Mouse (Mus musculus) CH12.LX (cell line): ENCODE measurements at regions not wholly inside any gene's neighbourhood (a gene's known extent, or its start where the extent isn't known, plus 50 kb on each side); places are given as distances from the start of the nearest gene placed in this dataset.

Source experiments
- DNase-seq: peaks from one replicate; pipeline ENCODE4 v3.0.0-alpha.2; 2013; ENCODE audit errors: extremely low read depth
- H3K27ac ChIP-seq: 2 replicates; pipeline ENCODE4 v1.5.1; 2012; ENCODE audit warnings: low read depth, mild to moderate bottlenecking, control low read depth, moderate library complexity; ENCODE audit not compliant: insufficient read depth
- H3K27me3 ChIP-seq: replicated peaks from 2 replicates; pipeline ENCODE3; 2012; ENCODE audit warnings: inconsistent platforms
- H3K36me3 ChIP-seq, 2 experiments: replicated peaks in 1 of 2; 2 replicates each; pipeline versions ENCODE3 to v1.6.1; 2012; ENCODE audit warnings: inconsistent platforms in 1 of 2, low read length in 1 of 2, mild to moderate bottlenecking in 1 of 2, mixed read lengths in 1 of 2, moderate library complexity in 1 of 2; ENCODE audit not compliant: control insufficient read depth in 1 of 2, insufficient read depth in 1 of 2
- H3K4me1 ChIP-seq, 2 experiments: 2 replicates each; pipeline ENCODE4 v1.6.1; 2012; ENCODE audit warnings: inconsistent platforms in 1 of 2, moderate library complexity in 1 of 2; ENCODE audit not compliant: insufficient read depth in 2 of 2, control insufficient read depth in 1 of 2
- H3K4me2 ChIP-seq: 2 replicates; pipeline ENCODE4 v1.6.1; 2012; ENCODE audit warnings: low read depth, mild to moderate bottlenecking, control low read depth; ENCODE audit not compliant: poor library complexity, insufficient read depth, severe bottlenecking
- H3K4me3 ChIP-seq, 3 experiments: fragments of 150-350 bp in 1 of 3; sonication (generic) in 1 of 3; replicated peaks in 1 of 3; 2 replicates each; pipeline versions ENCODE3 to v1.5.1; 2011 to 2012; ENCODE audit warnings: low read depth in 2 of 3, low read length in 2 of 3, mild to moderate bottlenecking in 2 of 3, moderate library complexity in 2 of 3, control low read depth in 1 of 3, improper control_type of control experiment in 1 of 3, inconsistent platforms in 1 of 3, mixed read lengths in 1 of 3; ENCODE audit not compliant: poor library complexity in 1 of 3
- H3K79me2 ChIP-seq: replicated peaks from 2 replicates; pipeline ENCODE4 v1.6.1; 2012; ENCODE audit warnings: mild to moderate bottlenecking, moderate library complexity; ENCODE audit not compliant: control insufficient read depth, poor library complexity, insufficient read depth, severe bottlenecking; ENCODE audit errors: extremely low read depth
- H3K9ac ChIP-seq: 2 replicates; pipeline ENCODE4 v1.6.1; 2012; ENCODE audit warnings: low read depth, mild to moderate bottlenecking, control low read depth, moderate library complexity; ENCODE audit not compliant: insufficient read depth
- H3K9me3 ChIP-seq: replicated peaks from 2 replicates; pipeline ENCODE3; 2012; ENCODE audit warnings: low read length, inconsistent platforms, mixed read lengths
- BHLHE40 ChIP-seq: IDR thresholded peaks from 2 replicates; pipeline ENCODE4 v1.6.1; 2011; ENCODE audit warnings: mild to moderate bottlenecking, low read depth, low read length, improper control_type of control experiment
- HCFC1 ChIP-seq: IDR thresholded peaks from 2 replicates; pipeline ENCODE4 v1.6.1; 2012; ENCODE audit warnings: low read depth, mild to moderate bottlenecking, inconsistent platforms, low read length, improper control_type of control experiment
- JUN ChIP-seq: IDR thresholded peaks from 2 replicates; pipeline ENCODE4 v1.6.1; 2011; ENCODE audit warnings: low read depth, mild to moderate bottlenecking, low read length, improper control_type of control experiment, moderate library complexity; ENCODE audit not compliant: insufficient read depth
- KAT2A ChIP-seq: IDR thresholded peaks from 2 replicates; pipeline ENCODE4 v1.6.1; 2012; ENCODE audit warnings: low read length, improper control_type of control experiment, inconsistent platforms; ENCODE audit not compliant: insufficient replicate concordance
- MAFK ChIP-seq: IDR thresholded peaks from 2 replicates; pipeline ENCODE4 v1.6.1; 2011; ENCODE audit warnings: low read length, improper control_type of control experiment; ENCODE audit not compliant: insufficient replicate concordance
- MAX ChIP-seq: IDR thresholded peaks from 2 replicates; pipeline ENCODE4 v1.6.1; 2011; ENCODE audit warnings: low read length, improper control_type of control experiment
- MAZ ChIP-seq: IDR thresholded peaks from 2 replicates; pipeline ENCODE4 v1.6.1; 2012; ENCODE audit warnings: low read depth, mild to moderate bottlenecking, inconsistent platforms, low read length, improper control_type of control experiment, moderate library complexity
- MXI1 ChIP-seq: IDR thresholded peaks from 2 replicates; pipeline ENCODE4 v1.6.1; 2011; ENCODE audit warnings: mild to moderate bottlenecking, low read depth, low read length, improper control_type of control experiment
- MYC ChIP-seq: IDR thresholded peaks from 2 replicates; pipeline ENCODE4 v1.6.1; 2011; ENCODE audit warnings: low read depth, mild to moderate bottlenecking, improper control_type of control experiment, low read length
- NRF1 ChIP-seq: IDR thresholded peaks from 2 replicates; pipeline ENCODE4 v1.6.1; 2014; ENCODE audit warnings: low read depth, mild to moderate bottlenecking, inconsistent platforms, low read length, improper control_type of control experiment, moderate library complexity
- PAX5 ChIP-seq: IDR thresholded peaks from 2 replicates; pipeline ENCODE4 v1.6.1; 2012; ENCODE audit warnings: low read length, inconsistent platforms, mixed read lengths
- POLR2AphosphoS2 ChIP-seq: IDR thresholded peaks from 2 replicates; pipeline ENCODE4 v1.6.1; 2011; ENCODE audit warnings: low read depth, low read length, improper control_type of control experiment
- RAD21 ChIP-seq: IDR thresholded peaks from 2 replicates; pipeline ENCODE4 v1.6.1; 2011; ENCODE audit warnings: low read depth, mild to moderate bottlenecking, low read length, improper control_type of control experiment, moderate library complexity
- SMC3 ChIP-seq: IDR thresholded peaks from 2 replicates; pipeline ENCODE4 v1.6.1; 2011; ENCODE audit warnings: low read depth, low read length, improper control_type of control experiment
- TBP ChIP-seq: conservative IDR thresholded peaks from 2 replicates; pipeline ENCODE4 v1.6.1; 2011; ENCODE audit warnings: low read depth, low read length, improper control_type of control experiment
- TCF12 ChIP-seq: IDR thresholded peaks from 2 replicates; pipeline ENCODE4 v1.6.1; 2014; ENCODE audit warnings: low read depth, mild to moderate bottlenecking, inconsistent platforms, low read length, improper control_type of control experiment
- UBTF ChIP-seq: IDR thresholded peaks from 2 replicates; pipeline ENCODE4 v1.6.1; 2012; ENCODE audit warnings: low read depth, mild to moderate bottlenecking, inconsistent platforms, low read length, improper control_type of control experiment, moderate library complexity
- ZKSCAN1 ChIP-seq: IDR thresholded peaks from 2 replicates; pipeline ENCODE4 v1.6.1; 2012; ENCODE audit warnings: low read depth, inconsistent platforms, low read length, improper control_type of control experiment, borderline replicate concordance
- dilution Hi-C: fragments of 300-500 bp; cut with MboI; formaldehyde crosslinking; loops from 2 replicates; pipeline ENCODE4 v1.14.3; 2020; ENCODE audit warnings: low sequenced_read_pairs; ENCODE audit not compliant: extremely low pct_unique_long_range_greater_than_20kb, extremely low pct_ligation_motif_present
- in situ Hi-C: fragments of 300-500 bp; cut with MboI; formaldehyde crosslinking; loops from 3 replicates; pipeline ENCODE4 v1.14.3; 2019; ENCODE audit warnings: low sequenced_read_pairs, low pct_ligation_motif_present, low pct_unique_long_range_greater_than_20kb, mixed read lengths

- Histone ChIP-seq H3K79me2 (no peaks in the 10 kb centered on the region), H3K9ac (no peak overlapping the region), H3K4me2 (no peak overlapping the region), H3K4me1 (no peaks in the 10 kb centered on the region), H3K36me3 (no peaks in the 10 kb centered on the region), H3K27ac (no peak overlapping the region), H3K9me3 (no peaks in the 10 kb centered on the region), H3K4me3 (no peak overlapping the region), H3K27me3 (no peaks in the 10 kb centered on the region)
- in situ Hi-C loops (no loop called here), dilution Hi-C loops (no loop called here)
- no peak for DNase-seq
- TF ChIP-seq TBP (no peak), KAT2A (no peak), UBTF (no peak), MAFK (no peak), RAD21 (no peak), ZKSCAN1 (no peak), HCFC1 (no peak), MYC (no peak), MXI1 (no peak), TCF12 (no peak), BHLHE40 (no peak), MAZ (no peak), POLR2AphosphoS2 (no peak)
These were observed 68.0 kb upstream of the Arhgap5 start for GRCm38 (mm10) chr12:52435795-52436211.

GRCm38 (mm10) chr12:52436941-52437340 is 66.8 kb upstream of the Arhgap5 start:
- Histone ChIP-seq H3K4me1 (no peaks in the 10 kb centered on the region), H3K9me3 (no peaks in the 10 kb centered on the region), H3K4me3 (no peak overlapping the region), H3K9ac (no peak overlapping the region), H3K27me3 (no peaks in the 10 kb centered on the region), H3K79me2 (no peaks in the 10 kb centered on the region), H3K4me2 (no peak overlapping the region), H3K36me3 (no peaks in the 10 kb centered on the region), H3K27ac (no peak overlapping the region)
- in situ Hi-C loops = no loop called here
- dilution Hi-C loops = no loop called here
- TF ChIP-seq SMC3 (no peak), POLR2AphosphoS2 (no peak), NRF1 (no peak), PAX5 (no peak), TCF12 (no peak), MAX (no peak), MXI1 (no peak), JUN (no peak), MAZ (no peak)
- DNase-seq = no peak
